Comparison of ENCODE assay signal across 9 mouse cellular contexts in the genomic region with DNA sequence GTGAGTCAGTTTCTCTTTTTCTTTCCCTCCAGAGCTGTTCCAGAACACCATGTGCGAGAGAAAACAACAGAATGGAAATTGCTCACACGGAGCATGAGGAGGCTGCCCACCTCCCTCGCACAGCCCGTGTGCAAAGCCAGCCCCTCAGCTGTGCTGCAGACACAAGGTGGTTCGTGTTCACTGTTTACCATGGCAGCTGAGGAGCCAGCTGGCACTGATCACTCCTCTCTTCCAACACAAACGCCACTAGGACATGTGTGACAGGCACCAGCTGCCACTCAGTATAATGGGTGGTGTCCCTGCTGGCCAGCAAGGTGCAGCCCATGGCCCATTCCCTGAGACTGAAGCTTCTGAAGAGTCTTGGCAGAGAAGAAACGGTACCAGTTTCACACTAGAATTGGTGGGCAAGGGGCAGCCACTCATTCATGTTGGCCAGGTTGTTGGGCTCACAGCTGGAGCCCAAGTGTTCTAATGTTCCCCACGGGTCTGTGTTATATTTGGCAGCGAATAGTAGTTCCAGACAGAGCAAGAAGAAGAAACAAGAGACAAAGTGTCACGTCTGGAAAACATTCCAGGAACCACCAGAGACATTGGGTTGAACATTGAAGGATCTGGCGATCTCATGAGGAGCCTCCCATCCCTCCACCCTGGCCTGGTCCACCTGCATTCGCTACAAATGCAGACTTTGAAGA.
DNase-seq lines count a peak whose midpoint lies in the region; ATAC-seq and TF ChIP-seq lines count a peak whose summit lies in the region.
"Had no signal": no experiment of that assay in that cellular context is flagged by ENCODE, and none has a peak within 500 bp of the region (broad histone marks: within the 10 kb centered on the region; RNA-seq: fewer than 3 reads in every experiment).

No protein-coding gene starts in this region.

- no peak overlapping the region for H3K27ac ChIP-seq in midbrain, postnatal 0 days (ENCODE audit: low read depth, low read length)
- H3K27ac ChIP-seq in midbrain, embryonic 15.5 days = no peak overlapping the region
- H3K27ac ChIP-seq: limb, embryonic 15.5 days had no signal

- DNase-seq in cerebellum, postnatal 10 days = peak; percentile 84 to 87
- DNase-seq in cerebellum, adult 11-12 months = no peak
- DNase-seq in midbrain, postnatal 0 days (ENCODE audit: low spot score) = peak; percentile 72
- DNase-seq in layer of hippocampus, postnatal 36 days = peak; percentile 73 to 83
- peak; percentile 69 to 73 for DNase-seq in right cerebral cortex, postnatal 36 days (ENCODE audit: low spot score in 2 of 2)
- DNase-seq in thymus, postnatal 4 days = no peak
- DNase-seq in cerebellum, adult 9-10 months = no peak

- H3K4me2 ChIP-seq in midbrain, postnatal 0 days (ENCODE audit: low read depth, low read length, poor library complexity, severe bottlenecking) = no peak overlapping the region
- H3K4me2 ChIP-seq in midbrain, embryonic 15.5 days = no peak overlapping the region
- H3K4me2 ChIP-seq: limb, embryonic 15.5 days had no signal

- H3K4me3 ChIP-seq in midbrain, postnatal 0 days (ENCODE audit: low read depth, low read length) = no peak overlapping the region
- no peak overlapping the region for H3K4me3 ChIP-seq in midbrain, embryonic 15.5 days
- H3K4me3 ChIP-seq: limb, embryonic 15.5 days had no signal

- no peak for TF ChIP-seq CTCF in midbrain, postnatal 0 days (IDR thresholded peaks at IDR 0.05)

- H3K9me3 ChIP-seq in midbrain, postnatal 0 days (ENCODE audit: low read length) = no peaks in the 10 kb centered on the region
- H3K9me3 ChIP-seq in midbrain, embryonic 15.5 days = no peaks in the 10 kb centered on the region
- H3K9me3 ChIP-seq: limb, embryonic 15.5 days had no signal

- ATAC-seq in midbrain, postnatal 0 days (ENCODE audit: low FRiP score) = no peak
- no peak for ATAC-seq in midbrain, embryonic 15.5 days (replicated peaks)

- 73% methylated on average over 12 of the region's 12 CpGs for WGBS in midbrain, postnatal 0 days
- 74% methylated on average over 12 of the region's 12 CpGs for WGBS in midbrain, embryonic 15.5 days

- no peaks in the 10 kb centered on the region for H3K36me3 ChIP-seq in midbrain, postnatal 0 days (ENCODE audit: insufficient read depth, low read length)
- no peaks in the 10 kb centered on the region for H3K36me3 ChIP-seq in midbrain, embryonic 15.5 days (replicated peaks)
- H3K36me3 ChIP-seq: limb, embryonic 15.5 days had no signal

- H3K9ac ChIP-seq in midbrain, postnatal 0 days (replicated peaks; ENCODE audit: low read length, poor library complexity, severe bottlenecking) = no peak overlapping the region
- no peak overlapping the region for H3K9ac ChIP-seq in midbrain, embryonic 15.5 days
- H3K9ac ChIP-seq: limb, embryonic 15.5 days had no signal

- H3K27me3 ChIP-seq in midbrain, postnatal 0 days (ENCODE audit: insufficient read depth, low read length) = no peaks in the 10 kb centered on the region
- no peaks in the 10 kb centered on the region for H3K27me3 ChIP-seq in midbrain, embryonic 15.5 days (replicated peaks)
- H3K27me3 ChIP-seq: limb, embryonic 15.5 days had no signal

- H3K4me1 ChIP-seq in midbrain, postnatal 0 days (ENCODE audit: insufficient read depth, low read length) = no peaks in the 10 kb centered on the region
- H3K4me1 ChIP-seq in midbrain, embryonic 15.5 days = no peaks in the 10 kb centered on the region

Comparison
In these comparisons a context has a peak if more than half of its experiments do, and no peak if none do; other contexts are left out.
1. DNase-seq: peak in cerebellum, postnatal 10 days (2 of 2), midbrain, postnatal 0 days (single experiment), layer of hippocampus, postnatal 36 days (2 of 2) and right cerebral cortex, postnatal 36 days (2 of 2); none in cerebellum, adult 11-12 months (single experiment), thymus, postnatal 4 days (single experiment) and cerebellum, adult 9-10 months (single experiment).